Mouse (Mus musculus): ENCODE data around the gene Zkscan5.
"Not testable (repeated sequence)": the region's sequence is repeated elsewhere in the genome, so short reads cannot be mapped to it uniquely, and the experiment has no call there.

Gene Zkscan5

GRCm38 (mm10) chr5:145214679-145215078, 10.3 kb downstream of the Zkscan5 start:
- DNase-seq: no peak

DNA sequence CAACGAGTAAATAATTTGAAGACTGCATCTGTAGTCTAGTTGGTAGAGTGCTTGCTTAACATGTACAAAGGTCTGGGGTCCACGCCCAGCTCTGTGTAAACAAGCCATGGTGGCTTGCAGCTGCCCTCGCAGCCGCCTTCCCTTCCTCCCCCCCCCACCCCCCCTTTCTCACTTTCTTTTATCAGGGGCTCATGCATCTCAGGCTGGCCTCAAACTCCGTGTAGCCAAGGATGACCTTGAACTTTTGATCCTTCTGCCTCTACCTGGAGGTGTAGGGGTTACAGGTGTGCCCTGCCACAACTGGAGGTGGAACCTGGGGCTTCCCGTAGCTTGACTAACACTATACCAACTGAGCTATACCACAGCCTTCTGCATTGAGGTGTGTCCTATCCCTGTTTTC, 13.4 kb downstream of the Zkscan5 start:
- DNase-seq: no peak

GRCm38 (mm10) chr5:145218206-145218605, 13.8 kb downstream of the Zkscan5 start:
- DNase-seq: no peak

GRCm38 (mm10) chr5:145218671-145219070, 14.3 kb downstream of the Zkscan5 start:
- no peak for DNase-seq

- DNase-seq: no peak
Observed at GRCm38 (mm10) chr5:145219981-145220380, 15.6 kb downstream of the Zkscan5 start.

GRCm38 (mm10) chr5:145222840-145223239, 18.5 kb downstream of the Zkscan5 start:
- DNase-seq: no peak

DNA sequence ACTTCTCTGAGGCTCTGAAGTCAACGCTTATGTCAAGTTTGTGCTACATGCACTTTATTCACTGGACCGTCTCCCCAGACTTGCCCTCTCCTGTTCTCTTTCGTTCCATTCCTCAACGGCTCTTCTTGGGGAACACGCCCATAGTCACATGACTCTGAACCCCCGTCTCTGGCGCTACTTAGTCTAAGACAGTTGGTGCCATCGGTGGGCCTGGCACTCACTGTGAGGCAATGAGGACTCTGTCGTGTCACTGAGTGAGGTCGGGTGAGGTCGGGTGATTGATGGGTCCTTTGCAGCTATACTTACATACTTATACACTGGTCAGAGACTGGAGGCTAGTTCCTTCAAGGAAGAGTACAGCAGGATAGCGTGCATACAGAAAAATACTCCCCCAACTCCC, 19.0 kb downstream of the Zkscan5 start:
- DNase-seq: no peak

GRCm38 (mm10) chr5:145226453-145226852, 22.1 kb downstream of the Zkscan5 start:
- DNase-seq: no peak

DNA sequence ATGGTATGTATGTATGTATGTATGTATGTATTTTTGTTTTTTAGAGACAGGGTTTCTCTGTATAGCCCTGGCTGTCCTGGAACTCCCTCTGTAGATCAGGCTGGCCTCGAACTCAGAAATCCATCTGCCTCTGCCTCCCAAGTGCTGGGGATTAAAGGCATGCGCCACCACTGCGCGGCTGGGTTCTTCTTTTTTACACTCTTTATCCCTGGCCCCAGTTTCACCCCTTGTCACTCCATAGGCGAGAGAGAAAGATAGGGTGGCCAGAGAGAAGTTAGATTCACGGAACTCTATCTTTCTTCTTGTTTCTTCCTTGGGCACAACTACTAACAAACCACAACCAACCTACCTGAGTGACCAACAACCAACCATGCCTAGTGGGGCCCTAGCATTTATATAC, 24.9 kb downstream of the Zkscan5 start:
- DNase-seq: not testable (repeated sequence)

GRCm38 (mm10) chr5:145230641-145231040, 26.3 kb downstream of the Zkscan5 start:
- no peak for DNase-seq

DNA sequence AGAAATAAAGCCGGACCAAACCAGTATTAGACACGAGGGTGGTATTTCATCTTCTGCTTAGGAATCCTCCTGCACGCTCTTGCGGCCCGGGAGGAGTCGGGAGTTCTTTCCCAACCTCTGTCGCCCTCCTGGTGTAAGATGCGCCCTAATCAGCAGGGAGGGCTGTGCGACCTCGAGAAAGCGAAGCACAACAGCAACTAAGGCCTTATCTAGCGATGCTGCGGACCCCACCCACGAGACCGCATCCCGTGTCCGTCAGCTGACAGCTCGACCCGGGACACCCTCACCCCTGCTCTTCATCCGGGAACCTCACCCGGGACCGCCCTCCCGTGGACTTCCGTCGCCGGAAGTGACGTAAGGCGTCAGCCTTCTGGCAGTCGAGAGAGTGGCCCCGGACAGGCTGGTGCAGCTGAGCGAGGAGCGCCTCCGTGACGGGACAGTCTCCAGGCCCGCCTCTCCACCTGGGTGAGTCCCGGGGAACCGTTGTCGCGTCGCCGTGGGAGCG, 27.1 kb downstream of the Zkscan5 start, which contains the start of gene Zfp655:
TSS of gene Zfp655 (plus strand) at position 349 of the 505 bp plus-strand sequence.
- DNase-seq: peak; percentile 93

DNA sequence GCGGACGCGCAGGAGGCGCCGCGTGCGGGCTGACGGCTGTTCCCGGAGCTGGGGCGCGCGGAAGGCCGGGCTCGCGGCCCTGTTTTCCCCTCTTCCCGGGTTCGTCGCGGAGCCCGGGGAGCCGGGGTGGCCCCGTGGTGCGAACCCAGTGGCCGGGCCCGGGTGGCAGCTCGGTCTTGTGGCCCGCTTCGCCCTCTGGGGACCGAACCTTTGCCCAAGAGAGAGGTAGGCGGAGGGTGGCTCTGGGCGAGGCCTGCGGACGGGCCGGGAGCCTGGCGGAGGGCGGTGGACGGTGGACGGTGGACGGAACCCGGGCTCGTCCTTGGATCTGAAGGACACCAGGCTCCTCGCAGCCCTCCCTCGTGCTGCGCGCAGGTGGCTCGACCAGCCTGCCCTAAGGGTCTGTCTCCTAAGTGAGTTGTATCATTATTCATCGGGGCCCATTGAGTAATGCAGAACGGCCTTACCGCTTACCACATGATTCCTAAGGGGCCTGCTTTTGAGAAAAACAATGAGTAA, 27.6 kb downstream of the Zkscan5 start:
- no peak for DNase-seq

DNA sequence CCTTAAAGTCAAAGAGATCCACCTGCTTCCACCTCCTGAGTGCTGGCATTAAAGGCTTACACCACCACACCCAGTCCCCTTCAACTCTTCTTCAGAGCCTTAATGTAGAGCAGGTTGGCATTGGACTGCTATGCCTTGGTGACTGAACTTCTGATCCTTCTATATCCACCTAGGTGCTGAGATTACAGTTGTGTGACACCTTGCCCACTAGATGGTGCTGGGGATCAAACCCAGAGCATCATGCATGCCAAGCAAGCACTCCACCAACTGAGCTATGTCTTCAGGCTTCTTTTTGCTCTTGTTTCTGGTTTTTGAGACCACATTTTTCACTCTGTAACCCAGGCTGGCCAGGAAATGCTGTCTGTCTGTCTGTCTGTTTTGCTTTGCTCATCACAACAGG, 30.3 kb downstream of the Zkscan5 start:
- peak in 1 of 2 experiments; percentile 6 for DNase-seq

DNA sequence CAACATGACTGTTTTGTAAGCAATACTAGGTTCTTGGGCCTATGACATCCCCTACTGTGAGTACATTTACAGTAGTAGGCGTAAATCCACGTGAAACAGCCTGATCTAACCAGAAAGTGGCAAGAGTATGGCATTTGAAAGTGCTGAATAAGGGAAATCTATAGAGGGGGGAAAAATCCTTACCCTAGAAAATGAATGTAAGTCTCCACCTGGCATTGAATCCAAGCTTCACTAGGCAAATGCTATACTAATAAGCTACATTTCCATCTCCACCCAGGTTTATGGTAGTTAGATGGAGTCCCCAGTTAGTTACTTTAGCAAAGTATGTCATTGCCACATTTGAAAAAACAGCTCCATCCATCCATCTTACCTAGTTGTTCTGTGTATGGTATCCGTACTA, 45.2 kb downstream of the Zkscan5 start:
- DNase-seq: no peak
